Mouse (Mus musculus): ENCODE results near the gene Tex12.

GRCm38 (mm10) chr9:50585145-50585818 is 24.2 kb upstream of the Tex12 start:
- TF ChIP-seq POLR2A (IDR thresholded peaks at IDR 0.05; ENCODE audit: borderline replicate concordance, insufficient read depth, low read length) (no peak), CTCF (IDR thresholded peaks at IDR 0.05; ENCODE audit: borderline replicate concordance, insufficient read depth, low read depth, low read length) (no peak)
